Mouse (Mus musculus) liver, embryonic 14.5 days (tissue): Measurements from ENCODE around the gene Gm27027.

ENCODE experiments used
- CTCF ChIP-seq: IDR thresholded peaks from 2 replicates; pipeline ENCODE4 v1.5.1; 2016; ENCODE audit warnings: antibody characterized with exemption, low read depth, control low read depth
- EP300 ChIP-seq: IDR thresholded peaks from 2 replicates; pipeline ENCODE4 v1.6.1; 2016; ENCODE audit warnings: antibody characterized with exemption, low read depth

GRCm38 (mm10) chr2:93956908-93957784 is 39.0 kb downstream of the Gm27027 start, which contains the start of gene Gm13889:
- TF ChIP-seq CTCF (no peak), EP300 (no peak)
